Mouse (Mus musculus) intestine, embryonic 16.5 days (tissue): ENCODE results near the gene Iqgap1. TPM values are rescaled to one million over a fixed set of nuclear protein-coding genes. Genes with fewer than 3 reads are reported as not detected.

ENCODE experiments used
- polyA plus RNA-seq: library from polyadenylated mRNA; unstranded; fragments of >200 nt; fragmentation: Nextera tagmentation; extraction: Ambion mirVana; gene quantifications from 2 replicates; pipeline ENCODE4 v1.2.1, GENCODE M21; 2015

Iqgap1 gene
- polyA plus RNA-seq, 1 experiment from 2014 or later = 64.3 TPM

Other genes starting within 250 kb of the Iqgap1 start
- 9.6 and 11.8 TPM in 2 replicates for gene Crtc3, start 137.1 kb downstream of the Iqgap1 start, polyA plus RNA-seq
- gene Zscan2, start 34.9 kb upstream of the Iqgap1 start, polyA plus RNA-seq = 1.4 TPM in 2 replicates
- gene Wdr73, start 75.3 kb upstream of the Iqgap1 start, polyA plus RNA-seq = 27.8 and 33.4 TPM in 2 replicates
- gene Nmb, start 79.1 kb upstream of the Iqgap1 start, polyA plus RNA-seq = 3.9 and 4.1 TPM in 2 replicates
- gene Sec11a, start 121.8 kb upstream of the Iqgap1 start, polyA plus RNA-seq = 234 and 256 TPM in 2 replicates
- 9.9 and 12.4 TPM in 2 replicates for gene Zfp592, start 167.7 kb upstream of the Iqgap1 start, polyA plus RNA-seq
- 8.4 and 12.5 TPM in 2 replicates for gene Alpk3, start 231.6 kb upstream of the Iqgap1 start, polyA plus RNA-seq